Mouse (Mus musculus) lung, adult 2 months (tissue): ENCODE data around the gene Olfr1410.

ENCODE experiments used
- CTCF ChIP-seq: fragments of 200-500 bp; IDR thresholded peaks from 2 replicates; pipeline ENCODE4 v1.5.1; 2011; ENCODE audit warnings: mild to moderate bottlenecking, low read length, control low read depth; ENCODE audit not compliant: insufficient read depth
- POLR2A ChIP-seq: fragments of 200-500 bp; IDR thresholded peaks from 2 replicates; pipeline ENCODE4 v1.6.1; 2011; ENCODE audit warnings: low read depth, mild to moderate bottlenecking, control low read depth, low read length, borderline replicate concordance; ENCODE audit errors: extremely low read depth

DNA sequence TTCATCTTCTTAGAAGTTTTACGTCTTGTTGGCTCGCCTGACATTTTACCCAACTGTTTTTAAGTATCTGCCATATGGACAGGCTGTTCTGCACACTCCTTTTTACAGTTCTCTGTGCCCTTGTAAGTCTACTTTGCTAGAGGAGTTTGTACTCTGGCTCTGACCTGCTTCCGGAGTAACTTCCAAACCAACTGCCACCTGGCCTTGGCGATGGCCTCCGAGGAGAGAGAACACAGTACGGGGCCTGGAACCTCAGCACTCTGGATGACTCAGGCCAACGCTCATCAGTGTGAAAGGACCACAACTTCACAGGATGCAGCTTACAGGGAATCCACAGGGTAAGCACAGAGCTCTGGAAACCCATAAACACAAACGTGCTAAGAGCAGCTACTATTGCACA is 28.1 kb downstream of the Olfr1410 start:
- TF ChIP-seq CTCF (no peak), POLR2A (no peak)
